Mouse (Mus musculus) kidney, postnatal 10 days (tissue): ENCODE measurements around the gene Dsp.

Source experiments
- DNase-seq: peaks from one replicate; pipeline ENCODE4 v3.0.0; 2021; ENCODE audit warnings: mixed read lengths

Gene Dsp

GRCm38 (mm10) chr13:38193406-38193805 lies 42.3 kb downstream of the Dsp start:
- DNase-seq = no peak

- DNase-seq = no peak
Observed at GRCm38 (mm10) chr13:38201413-38201812, 50.3 kb downstream of the Dsp start.

- DNase-seq = no peak
Observed at GRCm38 (mm10) chr13:38204171-38204570, 53.1 kb downstream of the Dsp start.

- DNase-seq = peak; percentile 93
Observed at GRCm38 (mm10) chr13:38204702-38205482, 53.8 kb downstream of the Dsp start, which contains the start of gene Snrnp48. Gene Snrnp48, plus strand, starts transcription at chr13:38204938.

- DNase-seq = no peak
Observed at GRCm38 (mm10) chr13:38211122-38211521, 60.0 kb downstream of the Dsp start.

- DNase-seq = no peak
Observed at GRCm38 (mm10) chr13:38218686-38219085, 67.6 kb downstream of the Dsp start.

- DNase-seq = no peak
Observed at GRCm38 (mm10) chr13:38220331-38220730, 69.2 kb downstream of the Dsp start.

GRCm38 (mm10) chr13:38230177-38230821 lies 79.2 kb downstream of the Dsp start:
- no peak for DNase-seq

- no peak for DNase-seq
Observed at GRCm38 (mm10) chr13:38232411-38232810, 81.3 kb downstream of the Dsp start.

GRCm38 (mm10) chr13:38232856-38233625 lies 81.9 kb downstream of the Dsp start:
- DNase-seq = peak; percentile 22

GRCm38 (mm10) chr13:38234651-38235050 lies 83.6 kb downstream of the Dsp start:
- DNase-seq = no peak

GRCm38 (mm10) chr13:38235370-38235769 lies 84.3 kb downstream of the Dsp start:
- no peak for DNase-seq

- DNase-seq = peak; percentile 65
Observed at GRCm38 (mm10) chr13:38248151-38248550, 97.1 kb downstream of the Dsp start.
